Mouse (Mus musculus): ENCODE measurements around the gene Sugct. TPM values are rescaled to one million over a fixed set of nuclear protein-coding genes. Genes with fewer than 3 reads are reported as not detected.

Gene Sugct
- total and polyA plus RNA-seq, 3 experiments: 1.0 to 3.0 TPM; not detected in 1

- Histone ChIP-seq H3K27me3 (ENCODE audit: control insufficient read depth in 1 of 2, insufficient read depth in 2 of 2, low read length in 2 of 2) (no peaks in the 10 kb centered on the region), H3K4me1 (ENCODE audit: control insufficient read depth in 1 of 2, insufficient read depth in 2 of 2, low read length in 2 of 2) (no peaks in the 10 kb centered on the region), H3K79me2 (ENCODE audit: control insufficient read depth, insufficient read depth, low read length, poor library complexity) (no peaks in the 10 kb centered on the region), H3K9me3 (replicated peaks; ENCODE audit: insufficient read depth, low read length) (no peaks in the 10 kb centered on the region), H3K27ac (ENCODE audit: control insufficient read depth, low read depth, low read length) (no peak overlapping the region), H3K36me3 (ENCODE audit: control insufficient read depth in 1 of 2, insufficient read depth in 2 of 2, low read length in 2 of 2) (no peaks in the 10 kb centered on the region), H3K4me3 (ENCODE audit: control insufficient read depth in 1 of 2, insufficient read depth in 1 of 2, low read depth in 2 of 2, low read length in 2 of 2) (no peak overlapping the region), H3K9ac (ENCODE audit: control insufficient read depth, low read depth, low read length, poor library complexity, severe bottlenecking) (no peak overlapping the region)
- DNase-seq (ENCODE audit: low read depth, low spot score): no peak
- TF ChIP-seq E2F4 (IDR thresholded peaks at IDR 0.05; ENCODE audit: borderline replicate concordance, low read depth, low read length) (no peak), POLR2AphosphoS5 (IDR thresholded peaks at IDR 0.05; ENCODE audit: borderline replicate concordance, low read depth, low read length) (no peak), MYC (IDR thresholded peaks at IDR 0.05; ENCODE audit: low read depth, low read length) (no peak), USF1 (IDR thresholded peaks at IDR 0.05; ENCODE audit: low read depth, low read length) (no peak), GATA1 (IDR thresholded peaks at IDR 0.05; ENCODE audit: low read depth, low read length) (no peak), NELFE (IDR thresholded peaks at IDR 0.05; ENCODE audit: low read depth, low read length) (no peak), RCOR1 (IDR thresholded peaks at IDR 0.05; ENCODE audit: low read depth, low read length) (no peak)
Measured at GRCm38 (mm10) chr13:17116073-17116472, 579.3 kb downstream of the Sugct start.

- no peaks in the 10 kb centered on the region for H3K4me1 ChIP-seq (ENCODE audit: control insufficient read depth in 1 of 2, insufficient read depth in 2 of 2, low read length in 2 of 2)
- no peak overlapping the region for H3K9ac ChIP-seq (ENCODE audit: control insufficient read depth, low read depth, low read length, poor library complexity, severe bottlenecking)
- H3K27me3 ChIP-seq (ENCODE audit: control insufficient read depth in 1 of 2, insufficient read depth in 2 of 2, low read length in 2 of 2): no peaks in the 10 kb centered on the region
- H3K4me3 ChIP-seq (ENCODE audit: control insufficient read depth in 1 of 2, insufficient read depth in 1 of 2, low read depth in 2 of 2, low read length in 2 of 2): no peak overlapping the region
- H3K27ac ChIP-seq (ENCODE audit: control insufficient read depth, low read depth, low read length): no peak overlapping the region
- H3K36me3 ChIP-seq (ENCODE audit: control insufficient read depth in 1 of 2, insufficient read depth in 2 of 2, low read length in 2 of 2): no peaks in the 10 kb centered on the region
- no peaks in the 10 kb centered on the region for H3K9me3 ChIP-seq (replicated peaks; ENCODE audit: insufficient read depth, low read length)
- TF ChIP-seq SMC3 (IDR thresholded peaks at IDR 0.05; ENCODE audit: low read depth, low read length): no peak
- no peak for TF ChIP-seq USF2 (IDR thresholded peaks at IDR 0.05; ENCODE audit: borderline replicate concordance in 1 of 2, insufficient read depth in 1 of 2, low read depth in 1 of 2, low read length in 2 of 2)
- no peak for TF ChIP-seq ZC3H11A (IDR thresholded peaks at IDR 0.05; ENCODE audit: low read depth, low read length)
- no peak for TF ChIP-seq GABPA (IDR thresholded peaks at IDR 0.05; ENCODE audit: low read depth, low read length)
- TF ChIP-seq POLR2AphosphoS5 (IDR thresholded peaks at IDR 0.05; ENCODE audit: borderline replicate concordance, low read depth, low read length): no peak
- no peak for TF ChIP-seq ZNF384 (IDR thresholded peaks at IDR 0.05; ENCODE audit: low read depth, low read length)
- TF ChIP-seq ELF1 (IDR thresholded peaks at IDR 0.05; ENCODE audit: low read depth, low read length): no peak
- TF ChIP-seq MAZ (IDR thresholded peaks at IDR 0.05; ENCODE audit: low read depth, low read length): no peak
- no peak for TF ChIP-seq EP300 (IDR thresholded peaks at IDR 0.05; ENCODE audit: low read depth in 1 of 2, low read length in 2 of 2)
- no peak for TF ChIP-seq SIN3A (IDR thresholded peaks at IDR 0.05; ENCODE audit: low read length)
- no peak for TF ChIP-seq KAT2A (conservative IDR thresholded peaks at IDR 0.05; ENCODE audit: low read depth, low read length)
- TF ChIP-seq MYC (IDR thresholded peaks at IDR 0.05; ENCODE audit: low read depth, low read length): no peak
- no peak for TF ChIP-seq MXI1 (IDR thresholded peaks at IDR 0.05; ENCODE audit: low read depth, low read length)
- TF ChIP-seq HCFC1 (IDR thresholded peaks at IDR 0.05; ENCODE audit: low read depth, low read length): no peak
- no peak for TF ChIP-seq ZKSCAN1 (IDR thresholded peaks at IDR 0.05; ENCODE audit: low read depth, low read length)
- TF ChIP-seq JUND (IDR thresholded peaks at IDR 0.05; ENCODE audit: low read depth, low read length): no peak
- no peak for TF ChIP-seq CHD2 (IDR thresholded peaks at IDR 0.05; ENCODE audit: low read length)
- H3K79me2 ChIP-seq (ENCODE audit: control insufficient read depth, insufficient read depth, low read length, poor library complexity): no peaks in the 10 kb centered on the region
- no peak for DNase-seq (ENCODE audit: low read depth, low spot score)
Measured at GRCm38 (mm10) chr13:17102372-17102771, 593.0 kb downstream of the Sugct start.
